Mouse (Mus musculus) thymus, postnatal 0 days (tissue): Measurements from ENCODE around the gene Olfr99. TPM values are rescaled to one million over a fixed set of nuclear protein-coding genes. Genes with fewer than 3 reads are reported as not detected.
"Not testable (repeated sequence)": the region's sequence is repeated elsewhere in the genome, so short reads cannot be mapped to it uniquely, and the experiment has no call there.

Source experiments
- DNase-seq: peaks from one replicate; pipeline ENCODE4 v3.0.0-alpha.2; 2015; ENCODE audit warnings: low spot score
- polyA plus RNA-seq: library from polyadenylated mRNA; unstranded; fragments of >200 nt; fragmentation: Nextera tagmentation; extraction: Ambion mirVana; gene quantifications from 2 replicates; pipeline ENCODE4 v1.2.1, GENCODE M21; 2015

Olfr99 gene
- 0.14 and 0.30 TPM in 2 replicates for polyA plus RNA-seq

DNA sequence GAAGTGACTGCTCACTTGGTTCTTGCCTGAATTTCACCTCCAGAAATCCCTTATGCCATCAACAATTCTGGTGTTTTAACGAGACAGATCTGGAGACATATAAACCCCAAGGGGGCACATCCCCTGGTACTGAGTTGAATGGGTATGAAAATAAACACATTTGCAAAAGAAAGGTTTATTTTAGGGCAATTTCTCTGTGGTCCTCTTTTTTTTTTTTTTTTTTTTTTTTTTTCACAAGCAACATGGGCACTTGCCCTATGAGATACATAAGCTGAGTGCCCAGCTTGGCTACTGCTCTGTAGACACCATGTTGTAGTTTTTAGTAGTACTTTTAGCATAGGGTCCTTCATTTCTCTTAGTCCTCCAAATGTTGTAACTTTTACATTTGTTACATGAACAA is at the start of gene Olfr99:
Gene Olfr99 (minus strand): TSS at position 101 of the 400 bp plus-strand sequence.
- DNase-seq: no peak

DNA sequence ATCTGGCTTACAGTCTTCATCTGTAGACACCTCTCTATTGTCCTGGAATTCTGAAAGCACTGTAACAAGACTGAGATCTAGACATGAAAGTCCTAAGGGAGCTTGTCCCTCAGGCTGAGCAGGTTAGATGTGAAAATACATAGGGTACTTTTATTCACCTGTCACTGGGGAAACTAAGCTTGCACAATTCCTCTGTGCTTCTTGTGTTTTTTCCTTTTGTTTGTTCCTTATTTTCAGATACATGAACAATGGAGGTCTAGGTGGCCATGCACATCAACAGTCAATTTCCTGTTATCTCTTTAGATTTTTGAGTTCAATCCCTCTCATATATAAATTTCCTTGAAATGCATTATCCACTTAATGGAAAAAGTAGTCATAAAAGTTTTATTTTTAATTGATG is 33.7 kb upstream of the Olfr99 start, which contains the start of gene Olfr102:
Gene Olfr102 (minus strand): TSS at position 101 of the 400 bp plus-strand sequence.
- no peak for DNase-seq

DNA sequence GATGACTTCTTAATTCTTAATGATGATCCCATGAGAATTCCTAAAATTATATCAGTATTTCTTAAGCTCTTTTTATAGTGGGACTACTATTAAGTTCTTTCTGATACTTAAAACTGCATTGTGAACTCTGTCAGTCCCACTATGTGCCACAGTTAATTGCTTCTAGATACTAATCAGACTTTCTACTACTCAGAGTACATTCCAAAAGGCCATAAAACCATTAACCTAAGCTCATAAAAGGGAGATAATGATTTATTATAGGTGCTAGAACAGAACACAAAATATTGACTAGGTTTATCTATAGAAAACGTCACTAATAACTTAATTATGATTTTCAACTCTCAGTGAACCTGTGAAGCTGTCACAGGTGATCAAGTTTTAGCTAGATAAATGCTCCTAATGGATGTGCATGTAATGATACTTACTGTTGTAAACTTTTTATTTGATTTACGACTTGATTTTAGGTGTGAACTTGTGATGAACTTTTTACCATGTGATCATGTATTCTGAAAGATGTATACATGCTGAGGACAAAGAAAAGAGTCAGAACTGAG is 27.0 kb upstream of the Olfr99 start:
- DNase-seq: no peak

DNA sequence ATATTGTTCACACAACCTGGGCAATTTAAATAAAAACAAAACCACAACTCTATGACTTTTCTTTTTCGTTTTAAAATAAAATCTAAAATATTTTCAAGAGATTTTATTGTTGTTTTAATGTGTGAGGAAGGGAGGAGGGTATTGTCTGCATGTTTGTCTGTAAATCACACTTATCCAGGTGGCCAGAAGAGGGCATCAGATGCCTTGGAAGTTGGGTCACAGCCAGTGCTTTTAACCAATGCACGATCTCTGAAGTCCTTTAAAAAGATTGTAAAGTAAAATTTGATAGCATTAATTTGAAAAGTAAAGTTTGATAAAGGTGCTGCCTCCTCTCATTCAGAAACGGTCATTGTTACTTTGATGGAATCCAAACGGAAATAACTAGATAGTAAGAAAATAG is 25.2 kb upstream of the Olfr99 start:
- no peak for DNase-seq

DNA sequence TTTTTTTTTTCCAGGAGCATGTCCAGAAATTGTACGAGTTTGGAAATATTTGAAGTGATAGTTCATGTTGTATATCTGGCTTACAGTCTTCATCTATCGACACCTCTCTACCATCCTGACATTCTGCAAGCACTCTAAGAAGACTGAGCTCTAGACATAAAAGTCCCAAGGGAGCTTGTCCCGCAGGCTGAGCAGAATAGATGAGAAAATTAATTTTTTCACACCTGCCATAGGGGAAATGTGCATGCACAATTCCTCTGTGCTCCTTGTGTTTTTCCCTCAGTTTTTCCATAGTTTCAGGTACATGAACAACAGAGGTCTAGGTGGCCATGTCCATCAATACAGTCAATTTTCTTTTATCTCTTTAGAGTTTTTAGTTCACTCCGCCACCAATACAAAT is 21.0 kb upstream of the Olfr99 start, which contains the start of gene Olfr101:
Gene Olfr101 (minus strand): TSS at position 101 of the 400 bp plus-strand sequence.
- no peak for DNase-seq

DNA sequence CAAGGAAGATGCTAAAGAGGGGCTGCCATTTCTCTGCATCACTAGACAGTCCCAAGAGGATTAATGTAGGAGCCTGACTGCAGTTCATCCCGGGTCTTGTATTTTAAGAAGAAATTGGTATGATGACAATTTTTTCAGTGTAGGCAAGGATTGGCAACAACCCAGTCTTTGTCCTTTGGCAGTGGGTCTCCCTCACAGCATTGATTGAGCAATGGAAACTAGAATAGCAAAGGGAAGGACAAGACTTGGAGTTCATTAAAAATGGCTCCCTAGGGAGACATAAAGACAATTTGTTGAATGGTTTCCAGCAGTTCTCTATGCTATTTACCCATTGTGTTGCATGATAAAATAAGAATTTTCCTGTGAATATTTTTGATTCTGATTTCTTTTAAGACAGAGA is 2.9 kb downstream of the Olfr99 start:
- no peak for DNase-seq

DNA sequence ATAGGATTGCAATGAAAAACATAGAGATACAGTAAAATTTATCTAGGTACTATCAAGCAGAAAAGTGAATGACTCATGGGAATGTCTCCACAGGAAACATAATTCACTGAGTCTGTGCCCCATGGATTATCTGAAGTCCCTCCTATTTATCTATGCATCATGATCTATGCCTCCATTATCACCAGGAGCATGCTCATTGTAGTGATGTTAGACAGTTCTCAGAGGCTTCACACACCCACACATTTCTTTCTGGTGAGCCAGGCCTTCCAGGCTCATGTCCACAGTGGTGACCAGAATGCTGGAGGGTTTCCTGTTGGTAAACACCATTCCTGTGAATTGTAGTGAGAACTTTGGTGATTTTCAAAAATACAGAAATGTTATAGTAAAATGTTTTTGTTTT is 6.7 kb downstream of the Olfr99 start:
- no peak for DNase-seq

DNA sequence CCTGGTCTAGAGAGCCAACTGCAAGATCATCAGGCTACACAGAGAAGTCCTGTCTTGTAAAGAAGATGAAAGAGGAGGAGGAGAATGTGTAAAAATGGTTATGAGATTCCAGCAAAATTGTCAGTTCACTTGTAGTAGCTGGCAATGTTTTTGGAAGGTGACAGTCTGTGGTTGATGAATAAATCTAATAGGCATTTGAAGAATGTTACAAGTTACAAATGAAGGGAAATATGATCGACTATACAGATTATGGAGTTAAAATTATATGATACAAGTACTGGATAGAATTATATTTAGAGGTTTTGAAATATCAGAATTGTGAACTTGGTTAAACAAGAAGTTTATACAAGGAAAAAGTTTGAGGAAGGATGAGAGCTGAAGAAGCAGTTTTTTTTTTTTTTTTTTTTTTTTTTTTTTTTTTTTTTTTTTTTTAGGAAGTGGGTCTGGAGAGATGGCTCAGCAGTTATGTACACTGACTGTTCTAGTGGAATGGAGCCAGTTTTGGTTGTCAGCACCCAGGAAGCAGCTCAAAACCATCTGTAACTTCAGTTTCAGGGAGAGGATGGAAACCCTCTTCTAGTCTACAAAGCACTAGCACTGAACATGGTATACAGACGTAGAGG is 7.5 kb downstream of the Olfr99 start:
- no peak for DNase-seq

DNA sequence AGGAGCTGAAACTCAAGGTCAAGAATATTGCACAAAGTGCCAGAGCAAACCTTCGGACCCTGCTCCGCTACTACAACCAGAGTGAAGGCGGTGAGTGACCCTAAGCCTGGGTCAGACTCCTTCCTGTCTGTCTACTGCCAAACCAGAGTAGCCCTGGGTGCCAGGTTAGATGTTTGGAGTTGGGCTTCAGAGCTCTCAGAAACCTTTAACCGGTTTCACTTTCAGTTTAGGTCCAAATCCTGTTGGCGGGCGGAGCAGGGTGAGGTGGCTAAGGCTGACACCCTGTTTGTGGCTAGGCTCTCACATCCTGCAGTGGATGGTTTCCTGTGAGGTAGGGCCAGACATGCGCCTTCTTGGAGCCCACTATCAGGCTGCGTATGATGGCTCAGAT is 12.6 kb downstream of the Olfr99 start:
- peak; percentile 81 for DNase-seq

DNA sequence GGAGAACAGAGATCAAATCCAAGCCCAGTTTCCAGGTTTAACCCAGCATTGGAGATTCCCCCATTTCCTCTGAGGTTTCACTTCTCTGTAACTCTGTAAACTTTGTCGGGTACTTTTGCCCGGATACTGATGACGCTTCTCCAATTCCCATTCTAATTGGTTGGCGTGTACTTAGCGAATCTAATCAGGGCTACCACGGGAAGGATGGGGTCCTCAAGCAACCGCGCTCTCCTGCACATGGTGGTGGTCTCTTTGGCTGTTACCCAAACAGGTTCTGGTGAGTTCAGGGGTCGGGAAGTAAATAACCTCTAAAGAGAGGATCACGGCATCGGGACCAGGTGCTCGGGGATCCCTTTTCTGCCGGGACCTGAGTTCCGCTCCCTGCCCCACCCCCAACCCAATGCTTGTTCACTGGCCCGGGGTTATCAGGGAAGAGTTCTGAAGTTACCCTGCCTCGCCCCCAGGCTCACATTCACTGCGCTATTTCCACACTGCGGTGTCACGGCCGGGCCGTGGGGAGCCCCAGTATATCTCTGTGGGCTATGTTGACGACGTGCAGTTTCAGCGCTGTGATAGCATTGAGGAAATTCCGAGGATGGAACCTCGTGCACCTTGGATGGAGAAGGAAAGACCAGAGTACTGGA is 13.1 kb downstream of the Olfr99 start, which contains the start of gene H2-M3:
Gene H2-M3 (plus strand): TSS at position 163 of the 644 bp plus-strand sequence.
- peak; percentile 94 for DNase-seq

DNA sequence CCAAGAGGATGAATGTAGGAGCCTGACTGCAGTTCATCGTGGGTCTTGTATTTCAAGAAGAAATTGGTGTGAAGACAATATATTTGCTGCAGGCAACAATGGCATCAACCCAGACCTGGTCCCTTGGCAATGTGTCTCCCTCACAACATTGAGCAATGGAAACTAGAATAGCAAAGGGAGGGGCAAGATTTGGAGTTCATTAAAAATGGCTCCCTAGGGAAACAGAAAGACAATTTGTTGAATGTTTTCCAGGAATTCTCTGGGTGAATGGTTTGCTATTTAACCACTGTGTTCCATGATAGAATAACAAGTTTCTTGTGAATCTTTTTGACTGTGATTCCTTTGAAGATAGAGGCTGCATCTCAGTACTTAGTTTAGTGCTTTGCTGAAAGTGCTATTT is 19.6 kb downstream of the Olfr99 start, which contains the start of gene Olfr98:
Gene Olfr98 (minus strand): TSS at position 124 of the 400 bp plus-strand sequence.
- DNase-seq: no peak

DNA sequence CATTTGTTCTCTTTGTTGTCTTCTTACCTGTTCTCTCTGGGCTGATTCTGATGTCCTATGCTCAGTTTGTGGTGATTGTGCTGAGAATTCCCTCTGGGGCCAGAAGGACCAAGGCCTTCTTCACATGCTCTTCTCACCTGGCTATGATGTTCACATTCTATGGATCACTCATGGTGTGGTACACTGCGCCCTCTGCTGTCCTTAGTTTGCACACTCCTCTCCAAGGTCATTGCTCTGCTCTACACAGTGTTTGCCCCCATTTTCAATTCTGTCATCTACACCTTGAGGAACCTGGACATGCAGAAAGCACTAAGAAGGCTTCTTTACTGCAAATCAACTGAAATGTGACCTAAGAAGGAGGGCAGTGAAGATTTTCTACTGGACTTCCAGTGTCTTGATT is 32.7 kb downstream of the Olfr99 start:
- DNase-seq: peak; percentile 6

DNA sequence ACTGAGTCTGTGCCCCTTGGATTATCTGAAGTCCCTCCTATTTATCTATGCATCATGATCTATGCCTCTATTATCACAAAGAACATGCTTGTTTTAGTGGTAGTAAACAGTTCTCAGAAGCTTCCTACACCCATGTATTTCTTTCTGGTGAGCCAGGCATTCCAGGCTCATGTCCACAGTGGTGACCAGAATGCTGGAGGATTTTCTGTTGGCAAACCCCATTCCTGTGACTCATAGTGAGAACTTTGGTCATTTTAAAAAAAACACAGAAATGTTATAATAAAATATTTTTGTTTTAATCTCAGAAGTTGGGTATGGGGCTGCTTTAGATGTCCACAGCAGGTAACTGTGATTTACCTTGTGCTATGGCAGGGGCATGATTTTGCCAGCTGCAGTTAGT is 33.8 kb downstream of the Olfr99 start:
- DNase-seq: no peak

DNA sequence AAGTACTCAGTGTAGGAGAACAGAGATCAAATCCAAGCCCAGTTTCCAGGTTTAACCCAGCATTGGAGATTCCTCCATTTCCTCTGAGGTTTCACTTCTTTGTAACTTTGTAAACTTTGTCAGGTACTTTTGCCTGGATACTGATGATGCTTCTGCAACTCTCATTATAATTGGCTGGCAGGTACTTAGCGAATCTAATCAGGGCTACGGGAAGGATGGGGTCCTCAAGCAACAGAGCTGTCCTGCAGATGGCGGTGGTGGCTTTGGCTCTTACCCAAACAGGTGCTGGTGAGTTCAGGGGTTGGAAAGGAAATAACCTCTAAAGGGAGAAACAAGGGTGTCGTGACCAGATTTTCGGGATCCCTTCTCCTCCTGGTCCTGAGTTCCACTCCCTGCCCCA is 36.5 kb downstream of the Olfr99 start:
- peak; percentile 66 for DNase-seq

DNA sequence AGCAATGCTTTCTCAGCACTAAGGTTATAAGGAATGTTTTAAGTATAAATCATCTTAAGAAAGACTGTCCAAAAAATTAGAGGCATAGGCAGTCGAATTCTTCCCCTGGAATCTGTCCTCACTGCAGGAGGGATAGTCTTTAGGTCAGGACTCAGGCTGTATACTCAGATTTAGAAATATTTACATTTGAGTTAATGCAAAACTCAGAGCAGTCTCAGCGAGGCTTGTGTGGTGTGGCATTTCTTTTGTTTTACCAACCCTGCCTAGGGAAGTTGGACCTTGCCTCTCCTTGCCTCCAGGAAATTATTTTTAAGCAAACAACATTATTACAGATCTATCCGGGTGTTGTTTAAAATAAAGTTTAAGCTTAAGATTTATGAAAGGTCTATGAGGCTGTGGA is 41.1 kb downstream of the Olfr99 start:
- DNase-seq: no peak

DNA sequence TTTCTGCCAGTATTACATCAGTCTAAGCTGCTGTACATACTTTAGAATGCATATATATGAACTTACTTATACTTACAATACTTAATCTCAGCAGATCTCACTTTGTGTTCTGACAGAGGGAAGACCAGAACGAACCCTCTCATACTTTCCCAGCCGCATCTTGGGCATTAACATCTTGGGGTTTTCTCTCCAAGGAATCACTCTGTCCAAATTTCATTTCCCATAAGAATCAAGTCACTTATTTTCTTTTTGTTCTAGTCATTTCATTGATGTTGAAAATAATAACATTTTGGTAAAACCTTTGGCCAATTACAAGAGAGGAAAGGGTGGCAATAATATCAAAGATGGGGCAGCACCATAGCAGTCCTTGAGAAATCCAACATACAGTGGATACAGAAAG is 46.0 kb downstream of the Olfr99 start, which contains the start of gene Olfr97:
Gene Olfr97 (minus strand): TSS at position 101 of the 400 bp plus-strand sequence.
- DNase-seq: not testable (repeated sequence)

Other genes with a start within 250 kb of the Olfr99 start
- 2.4 and 6.8 TPM in 2 replicates for gene Gabbr1, start 237.5 kb downstream of the Olfr99 start, polyA plus RNA-seq
- not detected in 2 replicates for gene Olfr90, start 195.0 kb downstream of the Olfr99 start, polyA plus RNA-seq
- gene Olfr91, start 185.2 kb downstream of the Olfr99 start, polyA plus RNA-seq: not detected in 2 replicates
- gene Olfr92, start 163.4 kb downstream of the Olfr99 start, polyA plus RNA-seq: not detected in 2 replicates
- gene Olfr93, start 122.0 kb downstream of the Olfr99 start, polyA plus RNA-seq: not detected in 2 replicates
- 83.6 and 90.3 TPM in 2 replicates for gene Ubd, start 89.6 kb downstream of the Olfr99 start, polyA plus RNA-seq
- not detected in 2 replicates for gene Olfr94, start 82.5 kb downstream of the Olfr99 start, polyA plus RNA-seq
- not detected in 2 replicates for gene Olfr95, start 70.3 kb downstream of the Olfr99 start, polyA plus RNA-seq
- gene Olfr96, start 63.3 kb downstream of the Olfr99 start, polyA plus RNA-seq: not detected in 2 replicates
- not detected in 2 replicates for gene Olfr97, start 46.1 kb downstream of the Olfr99 start, polyA plus RNA-seq
- not detected in 2 replicates for gene Olfr98, start 19.7 kb downstream of the Olfr99 start, polyA plus RNA-seq
- gene H2-M3, start 13.2 kb downstream of the Olfr99 start, polyA plus RNA-seq: 21.7 TPM in 2 replicates
- not detected in 2 replicates for gene Olfr101, start 20.9 kb upstream of the Olfr99 start, polyA plus RNA-seq
- not detected in 2 replicates for gene Olfr102, start 33.6 kb upstream of the Olfr99 start, polyA plus RNA-seq
- not detected in 2 replicates for gene Olfr103, start 56.2 kb upstream of the Olfr99 start, polyA plus RNA-seq
- not detected in 2 replicates for gene Olfr104-ps, start 76.1 kb upstream of the Olfr99 start, polyA plus RNA-seq
- 0.04 TPM in 1 of 2 replicates, not detected in the other for gene Olfr105-ps, start 95.6 kb upstream of the Olfr99 start, polyA plus RNA-seq
- gene Olfr106-ps, start 106.9 kb upstream of the Olfr99 start, polyA plus RNA-seq: not detected in 2 replicates
- gene Olfr107, start 115.8 kb upstream of the Olfr99 start, polyA plus RNA-seq: not detected in 2 replicates
- not detected in 2 replicates for gene Olfr108, start 162.0 kb upstream of the Olfr99 start, polyA plus RNA-seq
- 0.03 TPM in 1 of 2 replicates, not detected in the other for gene Olfr109, start 175.5 kb upstream of the Olfr99 start, polyA plus RNA-seq
- 8.1 and 9.9 TPM in 2 replicates for gene H2-M2, start 200.1 kb upstream of the Olfr99 start, polyA plus RNA-seq
- 0.29 and 0.30 TPM in 2 replicates for gene Olfr110, start 209.0 kb upstream of the Olfr99 start, polyA plus RNA-seq
- 0.08 and 0.18 TPM in 2 replicates for gene Olfr111, start 224.6 kb upstream of the Olfr99 start, polyA plus RNA-seq